Mouse (Mus musculus): ENCODE results near the gene Vps13c. TPM values are rescaled to one million over a fixed set of nuclear protein-coding genes. Genes with fewer than 3 reads are reported as not detected.

Vps13c gene
- polyA plus RNA-seq, 1 experiment from 2014 or later, result 4.0 TPM

GRCm38 (mm10) chr9:67900398-67900797 lies 60.2 kb downstream of the Vps13c start:
- H3K4me1 ChIP-seq, result peaks cover 8% of the 10 kb centered on the region; the same call in 1 of the 2 replicates
- peaks cover 16% of the 10 kb centered on the region for H3K36me3 ChIP-seq (replicated peaks)
- no peak overlapping the region for H3K4me3 ChIP-seq
- WGBS, result 61% methylated on average over 5 of the region's 5 CpGs
- no peak for DNase-seq (ENCODE audit: low spot score)
- H3K9me3 ChIP-seq, result no peaks in the 10 kb centered on the region
- no peaks in the 10 kb centered on the region for H3K27me3 ChIP-seq (replicated peaks; ENCODE audit: low read depth, poor library complexity, severe bottlenecking)
- H3K27ac ChIP-seq (replicated peaks), result no peak overlapping the region

GRCm38 (mm10) chr9:67904355-67904754 lies 64.2 kb downstream of the Vps13c start:
- H3K27ac ChIP-seq (replicated peaks), result no peak overlapping the region
- no peaks in the 10 kb centered on the region for H3K9me3 ChIP-seq
- H3K36me3 ChIP-seq (replicated peaks), result peaks cover 42% of the 10 kb centered on the region
- no peak overlapping the region for H3K4me3 ChIP-seq
- 79% methylated on average over 6 of the region's 6 CpGs for WGBS
- no peaks in the 10 kb centered on the region for H3K4me1 ChIP-seq
- H3K27me3 ChIP-seq (replicated peaks; ENCODE audit: low read depth, poor library complexity, severe bottlenecking), result no peaks in the 10 kb centered on the region
- DNase-seq (ENCODE audit: low spot score), result no peak

- Histone ChIP-seq H3K27ac (replicated peaks) (no peak overlapping the region), H3K36me3 (replicated peaks) (peaks cover 54% of the 10 kb centered on the region), H3K9me3 (no peaks in the 10 kb centered on the region), H3K27me3 (replicated peaks; ENCODE audit: low read depth, poor library complexity, severe bottlenecking) (no peaks in the 10 kb centered on the region), H3K4me1 (no peaks in the 10 kb centered on the region), H3K4me3 (no peak overlapping the region)
- DNase-seq (ENCODE audit: low spot score), result no peak
- 91% methylated on average over 2 of the region's 2 CpGs for WGBS
Measured at GRCm38 (mm10) chr9:67905541-67905940, 65.3 kb downstream of the Vps13c start.

GRCm38 (mm10) chr9:67914681-67915080 lies 74.5 kb downstream of the Vps13c start:
- no peak for DNase-seq (ENCODE audit: low spot score)
- Histone ChIP-seq H3K27ac (replicated peaks) (no peak overlapping the region), H3K4me3 (no peak overlapping the region), H3K9me3 (no peaks in the 10 kb centered on the region), H3K36me3 (replicated peaks) (peaks cover 48% of the 10 kb centered on the region), H3K27me3 (replicated peaks; ENCODE audit: low read depth, poor library complexity, severe bottlenecking) (no peaks in the 10 kb centered on the region), H3K4me1 (no peaks in the 10 kb centered on the region)
- 88% methylated on average over 7 of the region's 7 CpGs for WGBS

- Histone ChIP-seq H3K9me3 (no peaks in the 10 kb centered on the region), H3K4me1 (no peaks in the 10 kb centered on the region), H3K27me3 (replicated peaks; ENCODE audit: low read depth, poor library complexity, severe bottlenecking) (no peaks in the 10 kb centered on the region), H3K36me3 (replicated peaks) (peaks cover 25% of the 10 kb centered on the region), H3K27ac (replicated peaks) (no peak overlapping the region), H3K4me3 (no peak overlapping the region)
- WGBS, result 82% methylated on average over 5 of the region's 5 CpGs
- no peak for DNase-seq (ENCODE audit: low spot score)
Measured at GRCm38 (mm10) chr9:67922350-67922749, 82.2 kb downstream of the Vps13c start.

- Histone ChIP-seq H3K9me3 (no peaks in the 10 kb centered on the region), H3K27me3 (replicated peaks; ENCODE audit: low read depth, poor library complexity, severe bottlenecking) (no peaks in the 10 kb centered on the region), H3K27ac (replicated peaks) (no peak overlapping the region), H3K36me3 (replicated peaks) (peaks cover 44% of the 10 kb centered on the region), H3K4me1 (no peaks in the 10 kb centered on the region), H3K4me3 (no peak overlapping the region)
- WGBS, result 71% methylated on average over 7 of the region's 7 CpGs
- DNase-seq (ENCODE audit: low spot score), result peak; percentile 22
Measured at GRCm38 (mm10) chr9:67930629-67931028, 90.4 kb downstream of the Vps13c start.

GRCm38 (mm10) chr9:67937286-67937685 lies 97.1 kb downstream of the Vps13c start:
- no peak overlapping the region for H3K27ac ChIP-seq (replicated peaks)
- H3K9me3 ChIP-seq, result no peaks in the 10 kb centered on the region
- no peak for DNase-seq (ENCODE audit: low spot score)
- H3K27me3 ChIP-seq (replicated peaks; ENCODE audit: low read depth, poor library complexity, severe bottlenecking), result no peaks in the 10 kb centered on the region
- no peaks in the 10 kb centered on the region for H3K4me1 ChIP-seq
- WGBS, result 74% methylated on average over 2 of the region's 2 CpGs
- no peak overlapping the region for H3K4me3 ChIP-seq
- peaks cover 22% of the 10 kb centered on the region; the same call in 1 of the 2 replicates for H3K36me3 ChIP-seq (replicated peaks)

- DNase-seq (ENCODE audit: low spot score), result no peak
- Histone ChIP-seq H3K4me3 (no peak overlapping the region), H3K9me3 (no peaks in the 10 kb centered on the region), H3K36me3 (replicated peaks) (peaks cover 60% of the 10 kb centered on the region), H3K27ac (replicated peaks) (no peak overlapping the region), H3K4me1 (no peaks in the 10 kb centered on the region), H3K27me3 (replicated peaks; ENCODE audit: low read depth, poor library complexity, severe bottlenecking) (no peaks in the 10 kb centered on the region)
- 85% methylated on average over 7 of the region's 7 CpGs for WGBS
Measured at GRCm38 (mm10) chr9:67955466-67956010, 115.3 kb downstream of the Vps13c start.

GRCm38 (mm10) chr9:67961953-67962352 lies 121.8 kb downstream of the Vps13c start:
- H3K27ac ChIP-seq (replicated peaks), result no peak overlapping the region
- 0 out of 2 replicates have a peak, but pooled peaks cover 2% of the 10 kb centered on the region for H3K9me3 ChIP-seq
- H3K36me3 ChIP-seq (replicated peaks), result peaks cover 41% of the 10 kb centered on the region
- H3K4me3 ChIP-seq, result no peak overlapping the region
- H3K27me3 ChIP-seq (replicated peaks; ENCODE audit: low read depth, poor library complexity, severe bottlenecking), result no peaks in the 10 kb centered on the region
- no peak for DNase-seq (ENCODE audit: low spot score)
- H3K4me1 ChIP-seq, result no peaks in the 10 kb centered on the region
- WGBS, result 96% methylated on average over 5 of the region's 5 CpGs

GRCm38 (mm10) chr9:67965889-67966288 lies 125.7 kb downstream of the Vps13c start:
- DNase-seq (ENCODE audit: low spot score), result no peak
- peaks cover 36% of the 10 kb centered on the region for H3K36me3 ChIP-seq (replicated peaks)
- WGBS, result 70% methylated on average over 14 of the region's 14 CpGs
- H3K9me3 ChIP-seq, result 0 out of 2 replicates have a peak, but pooled peaks cover 2% of the 10 kb centered on the region
- H3K4me3 ChIP-seq, result no peak overlapping the region
- H3K4me1 ChIP-seq, result no peaks in the 10 kb centered on the region
- H3K27ac ChIP-seq (replicated peaks), result no peak overlapping the region
- H3K27me3 ChIP-seq (replicated peaks; ENCODE audit: low read depth, poor library complexity, severe bottlenecking), result no peaks in the 10 kb centered on the region

GRCm38 (mm10) chr9:67967011-67967410 lies 126.8 kb downstream of the Vps13c start:
- Histone ChIP-seq H3K27ac (replicated peaks) (no peak overlapping the region), H3K36me3 (replicated peaks) (peaks cover 28% of the 10 kb centered on the region), H3K27me3 (replicated peaks; ENCODE audit: low read depth, poor library complexity, severe bottlenecking) (no peaks in the 10 kb centered on the region), H3K4me1 (no peaks in the 10 kb centered on the region), H3K9me3 (0 out of 2 replicates have a peak, but pooled peaks cover 1% of the 10 kb centered on the region), H3K4me3 (no peak overlapping the region)
- WGBS, result 86% methylated on average over 3 of the region's 3 CpGs
- DNase-seq (ENCODE audit: low spot score), result no peak

GRCm38 (mm10) chr9:67973451-67973850 lies 133.3 kb downstream of the Vps13c start:
- Histone ChIP-seq H3K9me3 (no peaks in the 10 kb centered on the region), H3K27me3 (replicated peaks; ENCODE audit: low read depth, poor library complexity, severe bottlenecking) (no peaks in the 10 kb centered on the region), H3K36me3 (replicated peaks) (peaks cover 22% of the 10 kb centered on the region), H3K4me1 (no peaks in the 10 kb centered on the region), H3K27ac (replicated peaks) (no peak overlapping the region), H3K4me3 (no peak overlapping the region)
- DNase-seq (ENCODE audit: low spot score), result peak; percentile 19
- WGBS, result 41% methylated on average over 6 of the region's 6 CpGs

GRCm38 (mm10) chr9:67975491-67975890 lies 135.3 kb downstream of the Vps13c start:
- WGBS, result 95% methylated on average over 9 of the region's 9 CpGs

More at GRCm38 (mm10) chr9:67975491-67975890, 135.3 kb downstream of the Vps13c start:
- no peak for DNase-seq (ENCODE audit: low spot score)
- peaks cover 19% of the 10 kb centered on the region for H3K36me3 ChIP-seq (replicated peaks)
- H3K4me3 ChIP-seq, result no peak overlapping the region
- no peaks in the 10 kb centered on the region for H3K4me1 ChIP-seq
- no peak overlapping the region for H3K27ac ChIP-seq (replicated peaks)
- H3K9me3 ChIP-seq, result no peaks in the 10 kb centered on the region
- H3K27me3 ChIP-seq (replicated peaks; ENCODE audit: low read depth, poor library complexity, severe bottlenecking), result no peaks in the 10 kb centered on the region
